Mouse (Mus musculus) intestine, embryonic 14.5 days (tissue): ENCODE data around the gene Olfr1260. TPM values are rescaled to one million over a fixed set of nuclear protein-coding genes. Genes with fewer than 3 reads are reported as not detected.

Source experiments
- polyA plus RNA-seq: library from polyadenylated mRNA; unstranded; fragments of >200 nt; fragmentation: Nextera tagmentation; extraction: Ambion mirVana; gene quantifications from 2 replicates; pipeline ENCODE4 v1.2.1, GENCODE M21; 2014

Gene Olfr1260
- polyA plus RNA-seq, 1 experiment from 2014 or later: not detected

Other genes with a start within 250 kb of the Olfr1260 start
- gene Olfr1252, start 249.3 kb upstream of the Olfr1260 start, polyA plus RNA-seq: not detected in 2 replicates
- gene Olfr1253, start 217.2 kb upstream of the Olfr1260 start, polyA plus RNA-seq: not detected in 2 replicates
- not detected in 2 replicates for gene Olfr1254, start 180.7 kb upstream of the Olfr1260 start, polyA plus RNA-seq
- gene Olfr1255, start 162.3 kb upstream of the Olfr1260 start, polyA plus RNA-seq: not detected in 2 replicates
- not detected in 2 replicates for gene Olfr1256, start 132.8 kb upstream of the Olfr1260 start, polyA plus RNA-seq
- not detected in 2 replicates for gene Olfr48, start 126.1 kb upstream of the Olfr1260 start, polyA plus RNA-seq
- gene Olfr1257, start 95.9 kb upstream of the Olfr1260 start, polyA plus RNA-seq: 0.17 TPM in 1 of 2 replicates, not detected in the other
- not detected in 2 replicates for gene Olfr1258, start 47.0 kb upstream of the Olfr1260 start, polyA plus RNA-seq
- not detected in 2 replicates for gene Olfr1259, start 25.7 kb upstream of the Olfr1260 start, polyA plus RNA-seq
- gene Olfr1261, start 16.9 kb downstream of the Olfr1260 start, polyA plus RNA-seq: not detected in 2 replicates
- gene Olfr1262, start 25.8 kb downstream of the Olfr1260 start, polyA plus RNA-seq: not detected in 2 replicates
- gene Olfr1263, start 37.8 kb downstream of the Olfr1260 start, polyA plus RNA-seq: not detected in 2 replicates
- gene Olfr1264, start 51.2 kb downstream of the Olfr1260 start, polyA plus RNA-seq: not detected in 2 replicates
- gene Olfr1265, start 61.0 kb downstream of the Olfr1260 start, polyA plus RNA-seq: not detected in 2 replicates
- gene Olfr140, start 89.3 kb downstream of the Olfr1260 start, polyA plus RNA-seq: not detected in 2 replicates
- not detected in 2 replicates for gene Olfr1269, start 147.1 kb downstream of the Olfr1260 start, polyA plus RNA-seq
- not detected in 2 replicates for gene Olfr32, start 168.0 kb downstream of the Olfr1260 start, polyA plus RNA-seq
- not detected in 2 replicates for gene Olfr1270, start 178.8 kb downstream of the Olfr1260 start, polyA plus RNA-seq